Comparison of ENCODE assay signal across 8 mouse cellular contexts in genomic region chr17:46781876-46782275, GRCm38 (mm10). TPM values are rescaled to one million over a fixed set of nuclear protein-coding genes. Genes with fewer than 3 reads are reported as not detected.
DNase-seq lines count a peak whose midpoint lies in the region; ATAC-seq lines count a peak whose summit lies in the region.

No protein-coding gene starts in this region.

- H3K36me3 ChIP-seq in erythroblast, embryonic 14.5 days (ENCODE audit: control insufficient read depth) = peaks cover 38% of the 10 kb centered on the region
- H3K36me3 ChIP-seq in forebrain, embryonic 15.5 days = peaks cover 38% of the 10 kb centered on the region
- peaks cover 44% of the 10 kb centered on the region for H3K36me3 ChIP-seq in liver, embryonic 12.5 days

- peak; percentile 46 for DNase-seq in 3T3-L1 (ENCODE audit: low read depth, low spot score)
- no peak for DNase-seq in urinary bladder, adult 18-20 months (ENCODE audit: low spot score in 2 of 2)
- no peak for DNase-seq in layer of hippocampus, adult 18-20 months (ENCODE audit: low spot score in 2 of 2)

- peaks cover 21% of the 10 kb centered on the region for H3K4me1 ChIP-seq in erythroblast, embryonic 14.5 days (ENCODE audit: control insufficient read depth)
- peaks cover 12% of the 10 kb centered on the region for H3K4me1 ChIP-seq in forebrain, embryonic 15.5 days
- H3K4me1 ChIP-seq in liver, embryonic 12.5 days = peaks cover 23% of the 10 kb centered on the region

- peak overlapping the region; percentile 85 for H3K27ac ChIP-seq in forebrain, embryonic 15.5 days (replicated peaks)
- peak overlapping the region; percentile 86 for H3K27ac ChIP-seq in liver, embryonic 12.5 days

- WGBS in forebrain, embryonic 15.5 days = 5% methylated on average over 11 of the region's 11 CpGs
- 3% methylated on average over 11 of the region's 11 CpGs for WGBS in liver, embryonic 12.5 days (ENCODE audit: insufficient replicate concordance)

- no peak for ATAC-seq in erythroblast, adult 5-6 weeks (replicated peaks; ENCODE audit: low FRiP score, poor library complexity, severe bottlenecking)
- no peak for ATAC-seq in forebrain, embryonic 15.5 days (replicated peaks)
- no peak for ATAC-seq in liver, embryonic 12.5 days
- no peak for ATAC-seq in activated CD4-positive, CD25-positive, alpha-beta regulatory T cell, adult 4 months

- peak overlapping the region; percentile 95 for H3K4me3 ChIP-seq in erythroblast, embryonic 14.5 days (replicated peaks)
- H3K4me3 ChIP-seq in forebrain, embryonic 15.5 days = peak overlapping the region; percentile 69
- H3K4me3 ChIP-seq in liver, embryonic 12.5 days = peak overlapping the region; percentile 75

- peak overlapping the region; percentile 76 for H3K9ac ChIP-seq in forebrain, embryonic 15.5 days (replicated peaks)
- H3K9ac ChIP-seq in liver, embryonic 12.5 days = peak overlapping the region; percentile 75

- peaks cover 2% of the 10 kb centered on the region for H3K9me3 ChIP-seq in erythroblast, embryonic 14.5 days (ENCODE audit: control insufficient read depth, low read length)
- H3K9me3 ChIP-seq in forebrain, embryonic 15.5 days = no peaks in the 10 kb centered on the region
- no peaks in the 10 kb centered on the region for H3K9me3 ChIP-seq in liver, embryonic 12.5 days (replicated peaks)

- H3K4me2 ChIP-seq in forebrain, embryonic 15.5 days (replicated peaks) = peak overlapping the region; percentile 65
- peak overlapping the region; percentile 70 for H3K4me2 ChIP-seq in liver, embryonic 12.5 days

- H3K27me3 ChIP-seq in erythroblast, embryonic 14.5 days (ENCODE audit: control insufficient read depth) = no peaks in the 10 kb centered on the region
- H3K27me3 ChIP-seq in forebrain, embryonic 15.5 days = no peaks in the 10 kb centered on the region
- H3K27me3 ChIP-seq in liver, embryonic 12.5 days (replicated peaks) = no peaks in the 10 kb centered on the region

RNA-seq across cellular contexts. Expression of gene Rpl7l1, which starts 0.6 kb away (rescaled TPM):
- polyA plus RNA-seq in erythroblast, embryonic 14.5 days (2012) = 0.31 and 0.42 TPM in 2 replicates
- 21.1 and 22.7 TPM in 2 replicates for total RNA-seq in erythroblast, adult 5-6 weeks (2015; ENCODE audit: low replicate concordance)
- total RNA-seq in erythroblast, adult 5-6 weeks (2017; ENCODE audit: low replicate concordance) = 19.1 and 46.3 TPM in 2 replicates
- 114 and 122 TPM in 2 replicates for polyA plus RNA-seq in forebrain, embryonic 15.5 days (2015; fragmentation: Nextera tagmentation; extraction: Ambion mirVana)
- 140 and 144 TPM in 2 replicates for polyA plus RNA-seq in liver, embryonic 12.5 days (2016; fragmentation: Nextera tagmentation; extraction: Ambion mirVana)
- total RNA-seq in layer of hippocampus, adult 18-20 months (2021) = 10 to 100 TPM; 49.0 to 55.9 TPM
- polyA plus RNA-seq in activated CD4-positive, CD25-positive, alpha-beta regulatory T cell, adult 4 months (2017; shearing (Covaris generic)) = 100 to 1,000 TPM; 144 to 146 TPM

RNA-seq across cellular contexts. Expression of gene 2310039H08Rik, which starts 9.4 kb away (rescaled TPM):
- 6.8 and 7.8 TPM in 2 replicates for polyA plus RNA-seq in erythroblast, embryonic 14.5 days (2012)
- total RNA-seq in erythroblast, adult 5-6 weeks (2015; ENCODE audit: low replicate concordance) = 5.6 and 7.5 TPM in 2 replicates
- total RNA-seq in erythroblast, adult 5-6 weeks (2017; ENCODE audit: low replicate concordance) = 0.34 TPM in 1 of 2 replicates, not detected in the other
- 56.0 and 63.6 TPM in 2 replicates for polyA plus RNA-seq in forebrain, embryonic 15.5 days (2015; fragmentation: Nextera tagmentation; extraction: Ambion mirVana)
- polyA plus RNA-seq in liver, embryonic 12.5 days (2016; fragmentation: Nextera tagmentation; extraction: Ambion mirVana) = 55.2 and 56.5 TPM in 2 replicates
- 1 to 10 TPM; 4.9 to 8.3 TPM for total RNA-seq in layer of hippocampus, adult 18-20 months (2021)
- polyA plus RNA-seq in activated CD4-positive, CD25-positive, alpha-beta regulatory T cell, adult 4 months (2017; shearing (Covaris generic)) = 10 to 100 TPM; 20.0 to 25.1 TPM

RNA-seq across cellular contexts. Expression of gene Ptcra, which starts 18.4 kb away (rescaled TPM):
- polyA plus RNA-seq in erythroblast, embryonic 14.5 days (2012) = not detected in 2 replicates
- total RNA-seq in erythroblast, adult 5-6 weeks (2015; ENCODE audit: low replicate concordance) = not detected in 2 replicates
- not detected in 2 replicates for total RNA-seq in erythroblast, adult 5-6 weeks (2017; ENCODE audit: low replicate concordance)
- polyA plus RNA-seq in forebrain, embryonic 15.5 days (2015; fragmentation: Nextera tagmentation; extraction: Ambion mirVana) = 0.19 and 0.27 TPM in 2 replicates
- polyA plus RNA-seq in liver, embryonic 12.5 days (2016; fragmentation: Nextera tagmentation; extraction: Ambion mirVana) = 0.60 and 0.62 TPM in 2 replicates
- under 1 TPM in 1 of 2 experiments, not detected in 1; 0.25 TPM for total RNA-seq in layer of hippocampus, adult 18-20 months (2021)
- polyA plus RNA-seq in activated CD4-positive, CD25-positive, alpha-beta regulatory T cell, adult 4 months (2017; shearing (Covaris generic)) = not detected

RNA-seq across cellular contexts. Expression of gene Cnpy3, which starts 29.9 kb away (rescaled TPM):
- 3.0 and 3.2 TPM in 2 replicates for polyA plus RNA-seq in erythroblast, embryonic 14.5 days (2012)
- total RNA-seq in erythroblast, adult 5-6 weeks (2015; ENCODE audit: low replicate concordance) = 6.9 and 8.8 TPM in 2 replicates
- total RNA-seq in erythroblast, adult 5-6 weeks (2017; ENCODE audit: low replicate concordance) = 7.7 and 18.2 TPM in 2 replicates
- polyA plus RNA-seq in forebrain, embryonic 15.5 days (2015; fragmentation: Nextera tagmentation; extraction: Ambion mirVana) = 66.4 and 69.1 TPM in 2 replicates
- 39.6 and 39.7 TPM in 2 replicates for polyA plus RNA-seq in liver, embryonic 12.5 days (2016; fragmentation: Nextera tagmentation; extraction: Ambion mirVana)
- total RNA-seq in layer of hippocampus, adult 18-20 months (2021) = 10 to 100 TPM; 66.6 to 71.8 TPM
- polyA plus RNA-seq in activated CD4-positive, CD25-positive, alpha-beta regulatory T cell, adult 4 months (2017; shearing (Covaris generic)) = 10 to 100 TPM; 19.2 to 21.6 TPM

RNA-seq across cellular contexts. Expression of gene Gnmt, which starts 52.9 kb away (rescaled TPM):
- 0.05 TPM in 1 of 2 replicates, not detected in the other for polyA plus RNA-seq in erythroblast, embryonic 14.5 days (2012)
- total RNA-seq in erythroblast, adult 5-6 weeks (2015; ENCODE audit: low replicate concordance) = not detected in 2 replicates
- not detected in 2 replicates for total RNA-seq in erythroblast, adult 5-6 weeks (2017; ENCODE audit: low replicate concordance)
- 0.89 and 0.95 TPM in 2 replicates for polyA plus RNA-seq in forebrain, embryonic 15.5 days (2015; fragmentation: Nextera tagmentation; extraction: Ambion mirVana)
- 5.8 and 6.7 TPM in 2 replicates for polyA plus RNA-seq in liver, embryonic 12.5 days (2016; fragmentation: Nextera tagmentation; extraction: Ambion mirVana)
- total RNA-seq in layer of hippocampus, adult 18-20 months (2021) = 1 to 10 TPM in 1 of 2 experiments, not detected in 1; 1.1 TPM
- under 1 TPM; 0.54 to 0.83 TPM for polyA plus RNA-seq in activated CD4-positive, CD25-positive, alpha-beta regulatory T cell, adult 4 months (2017; shearing (Covaris generic))

Comparison
In these comparisons a context has a peak if more than half of its experiments do, and no peak if none do; other contexts are left out.
1. RNA of gene Rpl7l1, which starts 0.6 kb away (polyA plus RNA-seq): 144 to 146 TPM in activated CD4-positive, CD25-positive, alpha-beta regulatory T cell, adult 4 months, 140 to 144 TPM in liver, embryonic 12.5 days and 114 to 122 TPM in forebrain, embryonic 15.5 days; 0.31 to 0.42 TPM in erythroblast, embryonic 14.5 days; every median in the first group is over 10 times any median in the second.
2. Peak in every context shown above with its lines, with median percentiles within 50 percentile points of each other: H3K4me3 ChIP-seq.